Mouse (Mus musculus): Measurements from ENCODE around the gene Setd5.

- TF ChIP-seq POLR2A (IDR thresholded peaks at IDR 0.05; ENCODE audit: low read depth, low read length), result 0 out of 2 replicates have a peak, but pooled peaks have one; percentile 23
- no peak for TF ChIP-seq CTCF (IDR thresholded peaks at IDR 0.05; ENCODE audit: borderline replicate concordance, insufficient read depth, low read length)
These were observed 22.6 kb downstream of the Setd5 start for GRCm38 (mm10) chr6:113099640-113100289.
